Mouse (Mus musculus) cerebral cortex, adult 2 months (tissue): ENCODE measurements around the gene Gm37240.

Experiments used
- WGBS: fragments of 180-500 bp; shearing (Covaris S2); methylation state at CpG from one replicate; pipeline ENCODE4 v1.1.7; 2018; 5-methylcytosine and 5-hydroxymethylcytosine counted together

Gene Gm37240

DNA sequence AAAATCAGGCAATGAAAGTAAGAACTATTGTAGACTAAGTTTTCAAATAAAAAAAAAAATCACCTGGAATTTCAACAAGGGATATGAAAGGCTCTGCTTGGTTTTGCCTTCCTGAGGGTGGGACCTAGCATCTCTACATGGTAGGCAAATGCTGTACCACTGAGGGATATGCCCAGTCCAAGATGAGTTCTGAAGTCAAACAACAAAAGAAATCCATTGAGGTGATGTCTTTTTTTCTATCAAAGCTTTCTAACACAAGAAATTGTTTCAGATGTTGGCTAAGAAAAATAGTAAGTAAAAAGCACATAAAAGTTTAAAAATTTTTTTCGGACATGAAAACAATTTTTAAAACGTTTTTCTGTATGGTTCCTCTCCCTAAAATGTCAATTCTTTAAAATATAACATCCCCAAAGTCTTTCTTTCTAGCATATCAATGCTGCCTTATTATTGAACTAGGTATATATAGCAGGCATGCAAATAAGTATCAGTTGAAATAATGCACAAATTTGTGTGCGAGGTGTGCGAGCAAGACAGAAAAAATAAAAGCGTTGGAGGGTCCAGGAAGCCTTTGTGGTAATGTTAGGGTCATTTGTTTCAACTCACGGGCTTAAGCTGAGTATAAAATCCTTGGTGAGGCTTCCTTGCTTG is 314.0 kb downstream of the Gm37240 start:
- WGBS: 14% methylated on average over 6 of the region's 6 CpGs

DNA sequence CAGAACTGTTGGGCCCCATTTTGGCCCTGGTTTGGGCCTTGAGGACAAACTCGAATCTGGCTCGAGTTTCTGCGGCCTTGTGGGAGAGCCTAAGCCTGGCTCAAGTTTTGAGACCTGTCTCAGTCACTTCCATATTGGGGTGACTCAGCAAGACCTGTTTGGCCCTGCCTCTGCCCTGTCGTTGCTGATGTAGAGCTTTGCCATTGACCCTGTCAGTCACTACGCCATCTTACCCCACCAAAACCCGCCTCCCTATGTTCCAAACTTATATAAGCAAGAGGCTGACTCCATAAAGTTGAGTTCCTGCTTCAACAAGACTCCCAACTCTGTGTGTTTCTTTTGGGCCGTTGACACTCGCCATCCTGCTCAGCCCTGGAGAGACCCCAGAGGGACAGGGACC is 314.8 kb downstream of the Gm37240 start:
- WGBS: 90% methylated on average over 8 of the region's 8 CpGs

DNA sequence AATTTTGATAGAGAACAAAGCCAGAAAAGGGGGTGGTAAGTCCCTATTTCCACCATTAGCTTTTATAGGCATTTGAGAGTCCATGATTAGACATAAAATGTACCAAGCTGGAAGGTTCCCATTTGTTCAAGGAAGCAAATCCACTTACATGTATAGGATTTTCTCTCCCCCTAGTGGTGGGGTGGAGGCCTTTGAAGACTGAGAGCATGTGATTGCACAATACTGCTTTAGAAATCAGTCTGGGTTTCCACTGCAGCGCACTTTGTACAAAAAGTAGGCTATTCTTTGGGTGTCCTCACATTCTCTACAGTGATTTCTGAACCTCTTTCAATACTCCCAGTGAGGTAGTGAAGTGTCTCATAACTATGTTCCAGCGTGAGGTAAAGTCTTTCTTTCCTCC is 316.0 kb downstream of the Gm37240 start:
- 19% methylated on average over 2 of the region's 2 CpGs for WGBS

DNA sequence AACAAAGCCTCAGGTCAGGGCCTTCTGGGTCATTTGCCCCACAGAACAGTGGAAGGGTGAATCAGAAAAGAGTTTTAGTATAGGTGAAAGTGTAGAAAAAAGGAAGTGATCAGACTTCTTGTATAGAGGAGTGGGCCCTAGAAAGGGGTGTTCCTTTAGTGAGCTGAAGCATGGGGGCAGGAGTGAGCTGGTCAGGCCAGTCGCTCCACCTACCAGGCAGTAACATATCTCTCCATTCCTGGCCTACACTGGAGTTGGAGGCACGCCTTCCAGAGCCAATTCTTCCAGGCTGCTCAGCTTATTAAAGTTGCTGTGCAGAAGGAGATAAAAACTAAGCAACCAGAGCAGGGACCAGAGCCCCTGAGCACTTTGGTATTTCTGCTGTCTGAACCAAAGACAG is 322.7 kb downstream of the Gm37240 start:
- 55% methylated on average over 2 of the region's 2 CpGs for WGBS

DNA sequence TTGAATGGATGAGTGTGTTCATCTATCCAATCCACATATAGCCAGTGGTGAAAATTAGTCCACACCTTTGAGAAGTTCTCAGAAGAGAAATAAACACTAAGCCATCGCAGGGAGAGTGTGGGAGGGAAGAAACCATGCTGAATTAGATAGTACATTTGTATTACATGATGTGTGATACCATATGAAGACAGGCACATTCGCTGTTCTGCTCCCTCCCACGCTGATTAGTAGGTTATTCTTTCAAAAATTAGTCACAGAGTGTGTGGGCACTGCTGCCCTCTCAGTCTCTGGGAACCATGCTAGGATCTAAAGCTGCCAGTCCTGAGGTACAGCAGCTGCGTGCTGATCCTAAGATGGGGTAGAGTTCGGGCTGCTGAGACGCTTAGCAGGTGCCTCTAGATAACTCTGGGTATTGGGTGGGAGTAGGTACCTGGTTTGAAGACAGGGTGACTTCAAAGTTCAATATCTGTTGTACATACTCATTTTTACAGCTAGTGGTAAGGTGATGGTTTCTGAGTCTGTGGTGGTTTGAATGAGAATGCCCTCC is 333.5 kb downstream of the Gm37240 start:
- 55% methylated on average over 6 of the region's 6 CpGs for WGBS

DNA sequence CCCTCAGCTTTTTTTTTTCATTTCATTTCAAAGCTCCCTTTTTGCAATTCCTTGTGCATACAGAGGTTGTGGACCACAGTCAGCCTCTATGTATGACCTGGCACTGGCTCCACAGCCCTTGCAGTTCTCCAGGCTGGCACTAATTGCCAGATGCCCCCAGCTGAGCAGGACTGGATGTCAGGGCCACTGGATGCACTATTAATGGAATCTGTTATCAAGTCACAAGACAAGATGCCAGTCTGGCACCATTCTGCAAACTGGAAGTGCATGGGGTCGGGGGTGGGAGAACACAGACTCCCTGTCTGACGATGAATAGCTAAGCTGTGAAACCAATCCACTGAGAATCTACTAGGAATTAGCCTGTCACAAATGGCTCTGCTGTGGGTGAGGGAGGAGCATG is 336.0 kb downstream of the Gm37240 start:
- 64% methylated on average over 2 of the region's 2 CpGs for WGBS

DNA sequence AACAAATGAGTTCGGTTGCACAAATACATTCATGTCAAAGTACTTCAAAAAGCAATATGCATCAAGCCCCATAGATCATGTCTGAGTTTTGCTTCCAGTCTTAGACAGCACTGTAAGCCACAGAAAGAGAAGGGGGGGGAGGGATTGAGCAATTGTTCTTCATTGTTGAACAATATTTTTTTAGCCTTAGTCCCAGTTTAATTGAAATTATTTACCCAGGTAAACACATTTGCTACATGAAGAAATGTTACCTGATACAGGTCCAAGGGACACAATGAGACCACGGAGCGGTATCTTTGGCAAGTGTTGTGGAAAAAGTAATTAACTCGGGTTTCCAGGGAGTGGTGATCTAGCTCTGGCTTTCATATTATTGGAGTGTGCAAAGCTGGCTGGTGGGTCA is 337.0 kb downstream of the Gm37240 start:
- 74% methylated on average over 4 of the region's 4 CpGs for WGBS

DNA sequence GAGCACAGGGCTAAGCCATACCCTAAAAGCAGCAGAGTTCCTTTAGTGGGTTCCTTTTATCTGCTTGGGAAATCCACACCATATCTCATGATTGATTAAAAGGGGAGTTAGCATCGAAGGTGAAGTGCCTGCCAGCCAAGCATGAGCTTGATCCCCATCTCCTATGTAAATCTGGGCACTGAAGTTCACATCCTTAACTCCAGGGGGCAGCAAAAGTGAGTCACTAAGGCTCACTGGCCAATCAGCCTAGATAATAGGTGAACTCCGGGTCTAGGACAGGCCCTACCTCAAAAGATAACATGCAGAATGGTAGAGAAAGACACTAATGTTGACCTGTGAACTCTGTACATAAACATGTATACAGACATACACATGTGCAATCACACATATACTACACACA is 343.7 kb downstream of the Gm37240 start:
- 62% methylated on average over 2 of the region's 2 CpGs for WGBS

DNA sequence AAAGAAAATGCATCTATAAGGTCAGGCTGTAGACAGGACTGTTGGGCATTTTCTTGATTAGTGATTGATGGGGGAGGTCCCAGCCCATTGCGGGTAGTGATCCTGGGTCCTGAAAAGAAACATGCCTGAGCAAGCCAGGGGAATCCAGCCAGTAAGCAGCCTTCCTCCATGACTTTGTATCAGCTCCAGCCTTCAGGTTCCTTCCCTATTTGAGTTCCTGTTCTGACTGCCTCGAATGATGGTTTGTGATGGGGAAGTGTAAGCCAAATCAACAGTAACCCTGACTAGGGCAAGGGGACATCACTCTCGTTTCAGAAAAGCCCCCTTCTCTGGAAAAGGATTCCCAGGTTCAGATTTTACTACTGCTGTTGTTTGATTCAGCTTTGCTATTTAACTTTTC is 344.6 kb downstream of the Gm37240 start:
- 73% methylated on average over 3 of the region's 3 CpGs for WGBS

DNA sequence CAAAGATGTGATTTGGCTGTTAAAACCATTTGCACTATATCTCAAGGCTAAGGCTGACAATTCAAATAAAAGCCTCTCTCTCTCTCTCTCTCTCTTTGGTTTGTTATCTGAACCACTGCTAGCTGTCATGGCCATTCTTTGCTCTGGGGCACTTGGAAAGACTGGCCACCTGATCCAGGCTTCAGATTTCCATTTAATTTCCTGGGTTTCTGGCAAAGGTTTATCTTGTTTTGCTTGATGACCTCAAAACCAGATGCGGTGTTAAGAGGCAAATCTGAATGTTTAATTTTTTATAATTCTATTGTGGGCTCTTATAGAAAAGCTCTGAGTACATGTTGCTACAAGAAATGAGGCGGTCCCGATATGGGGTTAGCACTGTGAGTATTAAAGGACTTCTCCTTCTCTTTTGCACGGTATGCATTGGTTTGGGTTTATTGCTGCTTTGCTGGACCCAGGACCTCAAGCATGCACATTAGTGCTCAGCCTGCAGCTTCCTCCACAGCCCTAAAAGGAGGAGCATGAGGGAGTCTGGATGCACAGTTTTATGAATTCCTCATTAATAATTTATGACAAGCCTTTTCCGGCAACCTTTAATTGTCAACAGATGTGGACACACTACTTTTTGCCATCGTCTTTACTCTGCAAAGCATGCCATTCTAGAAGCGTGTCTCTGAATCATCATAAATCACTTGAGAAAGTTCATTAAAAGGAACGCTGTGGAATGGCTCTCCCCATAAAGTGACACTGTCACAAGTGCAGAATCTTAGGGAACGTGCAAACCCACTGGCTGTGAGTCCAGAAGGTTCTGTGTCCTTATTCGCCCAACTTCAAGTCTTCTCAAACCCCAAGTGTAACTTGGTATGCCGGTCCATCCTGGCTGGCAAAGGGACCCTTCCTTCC is 351.4 kb downstream of the Gm37240 start:
- WGBS: 85% methylated on average over 11 of the region's 11 CpGs

DNA sequence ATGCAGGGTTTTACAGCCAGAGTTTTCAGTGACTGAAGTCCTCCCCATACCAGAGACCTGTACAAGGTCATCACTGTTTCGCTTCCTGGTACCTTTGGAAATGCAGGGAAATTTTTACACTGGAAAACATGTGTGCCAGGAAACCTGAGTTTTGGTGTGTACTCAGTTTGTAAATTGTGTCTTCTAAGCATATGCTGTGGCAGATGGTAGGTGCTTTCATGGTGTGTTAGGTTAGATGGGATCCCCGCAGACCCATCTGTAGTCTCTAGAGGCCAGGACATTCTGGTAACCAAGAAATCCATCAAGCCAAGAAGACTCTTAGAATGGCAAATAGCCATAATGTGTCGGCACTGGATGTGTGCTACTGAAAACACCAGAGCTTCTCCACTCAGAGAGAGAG is 352.3 kb downstream of the Gm37240 start:
- 73% methylated on average over 3 of the region's 3 CpGs for WGBS

DNA sequence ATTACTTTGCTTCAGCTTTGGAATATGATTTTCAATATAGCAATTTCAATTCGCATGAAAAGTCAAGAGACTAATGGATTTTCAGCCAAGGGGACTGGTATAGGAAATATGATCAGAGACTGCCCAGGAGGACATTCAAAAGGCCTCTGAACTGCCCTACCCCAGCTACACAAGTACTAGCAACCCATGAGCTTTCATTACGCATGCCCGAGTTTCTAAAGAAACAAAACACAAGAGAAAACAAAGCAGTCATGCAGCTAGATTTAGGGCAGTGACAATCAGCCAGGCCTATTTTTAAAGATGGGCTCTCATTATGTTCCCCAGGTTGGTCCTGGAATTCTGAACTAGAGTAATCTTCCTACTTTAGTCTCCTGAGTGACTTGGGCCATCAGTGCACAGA is 354.9 kb downstream of the Gm37240 start:
- 74% methylated on average over 3 of the region's 3 CpGs for WGBS

DNA sequence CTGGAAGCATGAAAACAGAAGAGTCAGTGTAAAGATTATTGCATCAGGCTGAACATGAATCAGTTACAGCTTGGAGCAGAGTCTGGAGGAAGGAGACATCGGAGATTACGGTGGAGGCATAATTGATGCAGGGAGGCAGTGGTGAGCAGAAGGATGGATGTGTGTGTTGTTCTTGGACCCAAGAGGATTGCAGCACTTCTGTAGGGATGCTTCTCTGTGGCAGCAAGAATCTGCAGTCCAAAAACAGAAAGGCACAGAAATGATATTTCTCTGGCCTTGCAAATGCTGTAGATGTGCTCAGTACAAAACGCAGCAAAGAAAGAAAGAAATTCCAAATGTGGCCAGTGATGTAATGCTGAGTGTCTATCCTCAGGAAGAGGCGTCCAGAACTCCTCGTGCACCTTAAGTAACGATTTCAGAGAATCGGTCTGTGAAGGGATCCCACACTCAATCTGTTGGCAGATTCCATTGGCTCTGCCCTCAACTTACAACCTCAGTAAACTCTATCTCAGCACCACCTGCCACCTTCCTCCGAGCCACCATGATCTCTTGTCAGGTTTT is 356.6 kb downstream of the Gm37240 start:
- WGBS: 40% methylated on average over 8 of the region's 8 CpGs

DNA sequence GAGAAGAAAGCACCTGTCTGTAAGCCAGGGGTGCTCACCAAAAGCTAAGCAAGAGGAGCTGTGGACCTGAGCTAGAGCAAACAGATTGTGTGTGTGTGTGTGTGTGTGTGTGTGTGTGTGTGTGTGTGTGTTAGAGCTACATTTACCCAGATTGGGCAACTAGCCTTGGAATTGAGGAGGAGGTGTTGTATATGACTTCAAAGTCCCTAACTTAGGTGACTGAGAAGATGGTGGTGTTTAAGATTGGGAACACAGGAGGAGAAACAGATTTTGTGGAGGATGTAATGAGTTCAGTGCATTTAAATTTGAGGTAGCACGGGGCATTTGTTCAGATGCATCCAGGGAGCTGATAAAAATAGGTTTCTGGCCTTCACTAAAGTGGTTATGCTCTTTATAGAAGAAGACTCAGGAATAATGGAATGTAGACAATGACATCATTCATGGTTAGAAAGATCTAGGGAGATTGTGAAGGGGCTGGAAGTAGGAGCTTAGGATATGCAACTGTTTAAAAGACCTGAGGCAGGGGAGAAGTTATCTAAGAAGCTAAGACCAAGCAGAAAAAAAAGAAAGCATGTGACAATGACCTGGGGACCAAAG is 365.9 kb downstream of the Gm37240 start:
- WGBS: 60% methylated on average over 1 of the region's 1 CpGs

DNA sequence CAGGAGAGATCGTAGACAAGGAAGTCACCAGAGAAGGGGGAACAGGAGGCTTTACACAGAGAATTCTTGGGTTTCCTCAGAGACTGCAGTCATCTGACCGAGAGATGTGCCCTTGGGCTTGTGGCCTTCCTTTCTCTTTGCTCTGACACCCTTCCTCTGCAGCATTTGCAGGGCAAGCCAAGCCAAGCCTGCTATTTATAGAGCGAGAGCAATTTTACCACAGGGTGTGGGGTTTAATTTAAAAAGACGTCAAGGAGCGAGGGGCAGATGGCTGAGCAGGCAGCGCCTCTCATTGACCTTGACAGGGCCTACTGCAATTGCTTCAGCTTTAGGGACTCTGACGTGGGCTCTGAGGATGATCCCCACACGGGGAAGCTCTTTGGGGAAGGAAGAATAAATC is 368.6 kb downstream of the Gm37240 start:
- WGBS: 73% methylated on average over 8 of the region's 8 CpGs

DNA sequence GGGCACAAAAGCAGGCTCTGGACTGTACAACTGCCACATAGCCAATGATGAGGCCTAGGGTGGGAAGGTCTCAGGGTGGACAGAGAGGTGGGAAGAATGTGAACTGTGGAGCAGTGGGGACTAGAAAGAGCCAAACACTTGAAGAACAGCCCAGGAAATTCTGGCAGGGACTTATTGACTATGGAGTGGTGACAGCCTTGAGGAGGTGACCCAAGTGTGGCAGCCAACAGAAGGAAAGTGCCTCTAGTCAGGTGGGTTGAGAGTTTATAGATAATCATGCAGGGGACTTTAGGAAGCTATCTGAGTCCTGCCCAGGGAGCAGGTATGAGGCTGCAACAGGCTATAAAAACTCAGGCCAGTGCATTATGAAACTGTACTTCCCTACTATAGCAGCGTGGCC is 369.2 kb downstream of the Gm37240 start:
- 96% methylated on average over 1 of the region's 1 CpGs for WGBS

DNA sequence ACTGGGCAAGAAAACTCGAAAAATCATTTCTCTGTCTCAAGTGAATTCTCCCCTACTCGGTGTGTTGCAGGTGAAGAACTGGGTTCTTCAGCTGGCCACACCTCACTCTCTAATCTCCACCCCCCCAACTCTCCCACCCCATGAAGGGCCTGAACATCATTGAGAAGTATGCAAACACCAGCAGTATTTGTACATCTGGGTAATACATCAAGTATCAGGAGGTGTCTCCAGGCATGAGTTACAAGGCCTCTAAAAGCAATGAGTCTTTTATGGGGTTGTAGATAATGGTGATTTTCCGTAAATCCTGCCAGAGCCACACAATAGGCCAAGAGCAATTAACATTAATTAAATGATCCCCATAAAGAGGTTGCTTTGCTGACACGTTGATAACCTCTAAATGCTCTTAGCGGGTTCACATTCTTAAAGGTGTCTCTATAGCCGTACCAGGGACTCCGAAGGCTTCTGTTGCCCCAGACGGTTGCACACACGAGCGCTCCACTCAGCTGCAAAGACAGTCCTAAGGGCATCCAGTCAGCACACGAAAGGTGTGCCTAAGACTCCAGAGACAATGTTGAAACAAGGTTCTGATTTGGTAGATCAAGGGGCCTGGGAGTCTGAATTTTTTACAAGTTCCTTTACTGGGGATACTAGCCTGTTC is 370.4 kb downstream of the Gm37240 start:
- WGBS: 87% methylated on average over 11 of the region's 11 CpGs

DNA sequence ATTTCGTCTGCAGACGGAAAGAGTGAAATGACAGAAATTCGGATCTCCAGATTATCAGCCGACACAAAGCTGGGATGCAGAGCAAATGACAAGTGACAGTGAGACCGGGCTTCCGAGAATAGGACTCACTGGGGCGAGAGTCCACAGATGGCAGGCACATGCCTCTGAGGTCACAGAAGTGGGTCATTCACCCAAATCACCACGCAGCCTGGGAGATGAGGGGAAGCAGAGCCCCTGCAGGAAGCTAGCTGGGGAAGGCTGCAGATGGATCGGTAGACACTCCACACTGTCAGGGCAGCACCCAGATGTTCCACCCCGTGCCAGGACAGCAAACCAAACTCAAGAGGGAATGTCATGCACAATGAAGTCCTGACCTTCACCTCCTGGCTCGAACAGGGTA is 372.6 kb downstream of the Gm37240 start:
- WGBS: 66% methylated on average over 11 of the region's 11 CpGs

DNA sequence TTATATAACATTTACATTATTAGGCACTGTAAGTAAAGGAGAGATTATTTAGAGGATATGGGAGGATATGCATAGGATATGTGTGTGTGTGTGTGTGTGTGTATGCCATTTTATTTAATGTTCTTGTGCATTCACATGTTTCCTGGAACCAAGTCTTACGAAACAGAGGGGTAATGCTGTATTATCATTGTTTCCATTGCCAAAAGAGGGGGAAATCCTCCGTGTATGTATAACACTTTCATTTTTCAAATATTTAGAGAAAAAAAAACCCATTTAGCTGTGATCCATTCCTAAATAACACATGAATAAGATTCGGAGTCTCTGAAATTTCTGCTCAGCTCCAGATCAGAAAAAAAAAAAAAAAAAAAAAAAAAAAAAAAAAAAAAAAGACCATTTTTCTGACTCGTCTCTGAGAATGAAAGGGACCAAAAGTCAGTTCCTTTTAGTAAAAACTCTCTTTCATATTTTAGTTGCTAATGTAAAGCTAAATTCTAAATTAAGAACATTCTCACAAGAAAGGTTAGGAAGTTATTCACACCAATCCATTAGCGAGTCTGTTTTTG is 378.5 kb downstream of the Gm37240 start:
- WGBS: 76% methylated on average over 5 of the region's 5 CpGs

DNA sequence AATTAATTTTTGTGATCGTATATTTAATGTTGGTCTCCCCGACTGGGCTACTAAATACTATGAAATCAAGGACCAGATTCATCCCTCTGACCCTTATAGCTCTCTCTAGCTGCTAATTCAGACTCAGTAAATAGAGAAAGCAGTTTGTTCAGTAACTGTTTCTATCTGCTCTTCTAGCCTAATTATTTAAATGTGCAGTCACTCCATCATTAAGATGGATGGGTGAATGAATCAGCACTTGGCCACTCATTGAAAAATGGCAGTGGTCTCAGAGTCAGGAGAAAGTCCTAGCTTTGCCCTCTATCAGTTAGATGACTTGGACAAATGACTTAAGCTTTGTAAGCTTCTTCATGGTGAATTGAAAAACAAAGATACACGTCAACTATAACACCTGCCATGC is 387.2 kb downstream of the Gm37240 start:
- WGBS: 84% methylated on average over 3 of the region's 3 CpGs

DNA sequence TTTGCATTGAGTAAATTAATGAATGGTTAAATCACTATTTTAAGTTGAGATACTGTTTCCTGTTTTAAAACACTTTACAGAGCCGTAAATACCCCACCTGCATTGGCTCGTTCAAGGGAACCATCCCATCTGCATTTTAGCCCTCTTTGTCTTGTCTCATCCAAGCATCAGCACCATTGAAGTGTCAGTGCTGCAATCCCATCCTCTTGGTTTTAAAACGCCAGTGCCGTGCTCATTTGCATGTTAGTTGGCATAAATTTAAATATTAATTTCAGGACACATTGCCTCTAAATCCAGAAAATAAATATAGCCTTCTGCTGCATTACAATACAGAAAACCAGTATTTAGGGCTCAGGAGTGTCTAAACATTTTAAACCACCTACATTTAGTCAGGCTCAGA is 391.2 kb downstream of the Gm37240 start:
- 32% methylated on average over 4 of the region's 4 CpGs for WGBS
